In the genomic region with DNA sequence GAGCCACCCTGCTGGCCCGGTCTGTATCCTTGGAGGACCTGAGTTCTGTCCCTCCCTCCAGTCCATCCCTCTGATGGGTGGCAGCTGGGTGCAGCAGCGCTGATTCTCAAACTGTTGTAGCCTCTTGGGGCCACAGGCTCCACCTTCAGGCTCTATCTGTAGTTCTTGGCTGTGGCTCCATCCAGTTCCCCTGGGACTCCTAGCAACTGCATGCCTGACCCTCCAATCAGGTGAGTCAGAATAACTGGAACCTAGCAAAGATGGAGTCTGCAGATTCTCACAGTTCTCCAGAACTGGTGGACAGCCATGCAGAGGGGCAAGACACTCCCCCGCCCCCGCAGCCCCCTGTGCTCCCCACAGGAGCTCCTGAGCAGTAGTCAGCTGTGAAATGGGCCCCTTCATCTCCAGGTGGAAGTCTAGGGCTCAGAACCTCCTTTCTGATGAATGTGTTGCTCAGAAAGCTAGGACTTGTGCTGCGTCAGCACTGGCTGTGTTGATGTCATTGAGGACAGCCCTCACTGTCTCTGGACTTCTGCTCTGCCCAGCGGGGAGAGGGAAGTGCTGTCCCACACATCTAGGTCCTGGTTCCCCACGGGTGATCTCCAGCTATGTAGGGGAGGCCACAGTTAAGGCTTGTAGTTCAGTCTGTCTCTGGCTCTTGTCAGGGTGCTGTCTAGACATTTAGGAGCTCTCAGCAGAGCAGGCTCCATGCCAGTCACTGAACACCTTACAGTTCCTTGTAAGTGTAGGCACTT, we compare ENCODE assay signal across 14 mouse cellular contexts. TPM values are rescaled to one million over a fixed set of nuclear protein-coding genes. Genes with fewer than 3 reads are reported as not detected.
A peak's percentile ranks its signal among the peaks of the same experiment; 100 is the strongest.
DNase-seq lines count a peak whose midpoint lies in the region; ATAC-seq and TF ChIP-seq lines count a peak whose summit lies in the region.
"Had no signal": no experiment of that assay in that cellular context is flagged by ENCODE, and none has a peak within 500 bp of the region (broad histone marks: within the 10 kb centered on the region; RNA-seq: fewer than 3 reads in every experiment).

No protein-coding gene starts in this region.

- peaks cover 21% of the 10 kb centered on the region for H3K4me1 ChIP-seq in embryonic fibroblast, embryonic 13.5 days (ENCODE audit: control insufficient read depth, insufficient read depth, low read length)
- H3K4me1 ChIP-seq: hindbrain, embryonic 15.5 days had no signal

- intact Hi-C loops in heart, postnatal 36 days (cut with DNase I), result no loop called here
- intact Hi-C loops in left cerebral cortex, postnatal 36 days (cut with DNase I), result no loop called here

- H3K27ac ChIP-seq in embryonic fibroblast, embryonic 13.5 days (ENCODE audit: insufficient read depth, low read length), result peak overlapping the region; percentile 32; the same call in 1 of the 2 replicates
- H3K27ac ChIP-seq: hindbrain, embryonic 15.5 days had no signal

- TF ChIP-seq POLR2A in embryonic fibroblast, embryonic 13.5 days (IDR thresholded peaks at IDR 0.05; ENCODE audit: low read depth, low read length), result no peak

- ATAC-seq in monocyte, adult 5-6 weeks (replicated peaks; ENCODE audit: insufficient number of reproducible peaks, low FRiP score, low TSS enrichment, poor library complexity, severe bottlenecking), result peak; percentile 65; the same call in 1 of the 2 replicates
- ATAC-seq: forebrain, embryonic 14.5 days had no signal

- H3K4me3 ChIP-seq in embryonic fibroblast, embryonic 13.5 days (ENCODE audit: insufficient read depth, low read length), result no peak overlapping the region
- H3K4me3 ChIP-seq: hindbrain, embryonic 15.5 days had no signal

- peak; percentile 30 for DNase-seq in layer of hippocampus, adult 9-11 months
- no peak for DNase-seq in layer of hippocampus, postnatal 36 days
- DNase-seq in heart, postnatal 36 days, result peak; percentile 20 to 25
- DNase-seq in left cerebral cortex, postnatal 36 days (ENCODE audit: low spot score in 2 of 2), result no peak
- DNase-seq in cerebellum, postnatal 36 days, result no peak
- DNase-seq in adrenal gland, postnatal 25 days, result no peak
- DNase-seq: adrenal gland, adult 2 months; cerebellum, adult 9-11 months; lung, postnatal 14 days; thymus, postnatal 25 days had no signal

- no peak for TF ChIP-seq CTCF in embryonic fibroblast, embryonic 13.5 days (IDR thresholded peaks at IDR 0.05; ENCODE audit: borderline replicate concordance, insufficient read depth, low read length)

RNA-seq across cellular contexts. Expression of a gene that starts 27.9 kb away (rescaled TPM):
- total RNA-seq in layer of hippocampus, postnatal 36 days (2021), result 1 to 10 TPM; 6.9 to 7.3 TPM
- polyA plus RNA-seq in embryonic fibroblast, embryonic 13.5 days (2011; ENCODE audit: insufficient read length, low read depth, missing spikeins), result 7.5 and 14.5 TPM in 2 replicates
- 1 to 10 TPM in 1 of 2 experiments, under 1 TPM in 1; 0.46 to 1.2 TPM for total RNA-seq in heart, postnatal 36 days (2021)
- total RNA-seq in monocyte, adult 5-6 weeks (2017), result 3.2 to 12.4 TPM (median 7.9 TPM) in 3 replicates
- 1 to 10 TPM; 6.6 to 7.0 TPM for total RNA-seq in left cerebral cortex, postnatal 36 days (2021)
- total RNA-seq in adrenal gland, postnatal 25 days (2021), result 0.76 and 0.81 TPM in 2 replicates

Comparison
In these comparisons a context has a peak if more than half of its experiments do, and no peak if none do; other contexts are left out.
1. DNase-seq: peak in layer of hippocampus, adult 9-11 months (single experiment) and heart, postnatal 36 days (2 of 2); none in layer of hippocampus, postnatal 36 days (0 of 2), left cerebral cortex, postnatal 36 days (0 of 2), cerebellum, postnatal 36 days (0 of 2) and adrenal gland, postnatal 25 days (single experiment).